Mouse (Mus musculus): ENCODE measurements around the gene Fcrl5.
A peak's percentile ranks its signal among the peaks of the same experiment; 100 is the strongest.

Fcrl5 gene

GRCm38 (mm10) chr3:87500088-87501055 lies 64.8 kb downstream of the Fcrl5 start:
- DNase-seq (ENCODE audit: low spot score), result no peak

- DNase-seq (ENCODE audit: low spot score), result no peak
Measured at GRCm38 (mm10) chr3:87501151-87501550, 65.6 kb downstream of the Fcrl5 start.

GRCm38 (mm10) chr3:87502771-87503170 lies 67.2 kb downstream of the Fcrl5 start:
- no peak for DNase-seq (ENCODE audit: low spot score)

- DNase-seq (ENCODE audit: low spot score), result no peak
Measured at GRCm38 (mm10) chr3:87504330-87504729, 68.8 kb downstream of the Fcrl5 start.

- DNase-seq (ENCODE audit: low spot score), result no peak
Measured at GRCm38 (mm10) chr3:87504749-87505425, 69.3 kb downstream of the Fcrl5 start.

GRCm38 (mm10) chr3:87506456-87507416 lies 71.2 kb downstream of the Fcrl5 start:
- no peak for DNase-seq (ENCODE audit: low spot score)

GRCm38 (mm10) chr3:87508205-87508901 lies 72.8 kb downstream of the Fcrl5 start:
- peak; percentile 70 for DNase-seq (ENCODE audit: low spot score)

- DNase-seq (ENCODE audit: low spot score), result no peak
Measured at GRCm38 (mm10) chr3:87509061-87509460, 73.5 kb downstream of the Fcrl5 start.

- no peak for DNase-seq (ENCODE audit: low spot score)
Measured at GRCm38 (mm10) chr3:87510832-87511231, 75.3 kb downstream of the Fcrl5 start.

- DNase-seq (ENCODE audit: low spot score), result no peak
Measured at GRCm38 (mm10) chr3:87511971-87512765, 76.6 kb downstream of the Fcrl5 start.

- DNase-seq (ENCODE audit: low spot score), result no peak
Measured at GRCm38 (mm10) chr3:87515567-87516081, 80.1 kb downstream of the Fcrl5 start.

- no peak for DNase-seq (ENCODE audit: low spot score)
Measured at GRCm38 (mm10) chr3:87518425-87518824, 82.9 kb downstream of the Fcrl5 start.

GRCm38 (mm10) chr3:87521126-87521525 lies 85.6 kb downstream of the Fcrl5 start:
- no peak for DNase-seq (ENCODE audit: low spot score)

- no peak for DNase-seq (ENCODE audit: low spot score)
Measured at GRCm38 (mm10) chr3:87521833-87522232, 86.3 kb downstream of the Fcrl5 start.

GRCm38 (mm10) chr3:87523701-87524100 lies 88.1 kb downstream of the Fcrl5 start:
- no peak for DNase-seq (ENCODE audit: low spot score)

- peak; percentile 69 for DNase-seq (ENCODE audit: low spot score)
Measured at GRCm38 (mm10) chr3:87525043-87525836, 89.7 kb downstream of the Fcrl5 start, which contains the start of gene Etv3. TSS of gene Etv3 (plus strand) at chr3:87525407.

GRCm38 (mm10) chr3:87525837-87526570 lies 90.4 kb downstream of the Fcrl5 start:
- no peak for DNase-seq (ENCODE audit: low spot score)

GRCm38 (mm10) chr3:87527139-87527538 lies 91.6 kb downstream of the Fcrl5 start:
- no peak for DNase-seq (ENCODE audit: low spot score)

GRCm38 (mm10) chr3:87528021-87528420 lies 92.4 kb downstream of the Fcrl5 start:
- DNase-seq (ENCODE audit: low spot score), result no peak
